Mouse (Mus musculus) heart, adult 2 months (tissue): Measurements from ENCODE around the gene Sis. TPM values are rescaled to one million over a fixed set of nuclear protein-coding genes. Genes with fewer than 3 reads are reported as not detected.

Experiments
- DNase-seq, 2 experiments: peaks; one replicate each; pipeline ENCODE4 v3.0.0; 2021
- H3K27ac ChIP-seq: fragments of 200-600 bp; 2 replicates; pipeline ENCODE4 v1.8.1; 2022
- H3K27me3 ChIP-seq: fragments of 200-500 bp; 2 replicates; pipeline ENCODE4 v1.6.1; 2012; ENCODE audit warnings: mild to moderate bottlenecking, low read length, inconsistent platforms, mixed read lengths; ENCODE audit not compliant: control insufficient read depth, insufficient read depth
- H3K36me3 ChIP-seq: fragments of 200-500 bp; 2 replicates; pipeline ENCODE4 v1.6.1; 2012; ENCODE audit warnings: low read length, inconsistent platforms; ENCODE audit not compliant: control insufficient read depth, insufficient read depth
- H3K4me1 ChIP-seq: fragments of 200-500 bp; 2 replicates; pipeline ENCODE4 v1.6.1; 2011; ENCODE audit warnings: low read length; ENCODE audit not compliant: control insufficient read depth, insufficient read depth
- H3K4me3 ChIP-seq: fragments of 200-600 bp; 2 replicates; pipeline ENCODE4 v1.8.1; 2022
- H3K79me2 ChIP-seq: fragments of 200-500 bp; replicated peaks from 2 replicates; pipeline ENCODE4 v1.6.1; 2012; ENCODE audit warnings: mild to moderate bottlenecking, inconsistent platforms, low read length, moderate library complexity, mixed read lengths; ENCODE audit not compliant: control insufficient read depth, insufficient read depth
- H3K9ac ChIP-seq: fragments of 200-500 bp; 2 replicates; pipeline ENCODE4 v1.6.1; 2012; ENCODE audit warnings: low read depth, mild to moderate bottlenecking, control low read depth, inconsistent platforms, low read length, mixed read lengths
- CTCF ChIP-seq: fragments of 200-600 bp; IDR thresholded peaks from 2 replicates; pipeline ENCODE4 v1.8.1; 2022; ENCODE audit warnings: antibody characterized with exemption, mild to moderate bottlenecking, moderate library complexity
- EP300 ChIP-seq: fragments of 200-500 bp; IDR thresholded peaks from 2 replicates; pipeline ENCODE4 v1.6.1; 2011; ENCODE audit warnings: low read depth, low read length, control low read depth; ENCODE audit not compliant: insufficient read depth
- POLR2A ChIP-seq: fragments of 200-500 bp; IDR thresholded peaks from 2 replicates; pipeline ENCODE4 v1.6.1; 2011; ENCODE audit warnings: mild to moderate bottlenecking, low read depth, low read length, control low read depth; ENCODE audit not compliant: insufficient read depth
- WGBS: fragments of 180-500 bp; shearing (Covaris S2); methylation state at CpG from one replicate; pipeline ENCODE4 v1.1.7; 2018; 5-methylcytosine and 5-hydroxymethylcytosine counted together
- intact Hi-C: fragments of 180-260 bp; cut with DNase I; formaldehyde crosslinking; loops from one replicate; pipeline ENCODE4 v1.15.1; 2025
- polyA plus RNA-seq: library from polyadenylated mRNA; depleted of rRNA; stranded (reverse); fragments of >200 nt; gene quantifications from 2 replicates; pipeline ENCODE4 v1.2.3, GENCODE M21; 2012; rRNA removed
- total RNA-seq, 2 experiments: library from RNA; stranded (reverse); gene quantifications; 2 replicates each; pipeline ENCODE4 v1.2.3; 2021

Gene Sis
- total and polyA plus RNA-seq, 3 experiments = not detected

DNA sequence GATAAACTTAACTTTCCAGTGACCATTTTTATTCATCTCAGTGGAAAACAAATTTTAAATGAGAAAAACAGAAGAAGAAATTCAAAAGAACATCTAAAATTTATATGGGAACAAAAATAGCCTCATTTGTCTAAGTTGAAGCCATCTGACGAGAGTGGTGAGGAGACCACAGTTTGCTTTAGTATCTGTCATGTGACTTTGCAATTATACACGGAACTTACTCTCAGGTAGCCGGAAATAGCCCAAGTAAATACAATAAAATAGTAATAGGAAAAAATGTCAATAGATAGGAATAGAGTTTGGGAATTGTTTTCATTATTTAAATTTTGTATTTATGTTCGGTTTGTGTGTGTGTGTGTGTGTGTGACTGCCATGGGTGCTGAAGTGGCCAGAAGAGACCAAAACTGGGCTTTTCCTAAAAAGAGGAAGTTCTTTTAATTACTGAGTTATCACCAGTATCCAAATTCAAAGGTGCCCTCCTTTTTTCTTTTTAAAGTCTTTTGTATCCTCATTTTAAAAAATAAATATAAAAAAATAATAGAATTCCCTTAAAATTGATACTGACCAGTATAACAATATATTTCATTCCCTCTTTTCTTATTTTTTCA is 48.6 kb downstream of the Sis start:
- no peak for TF ChIP-seq POLR2A
- TF ChIP-seq CTCF = no peak
- no peak for TF ChIP-seq EP300
- 71% methylated on average over 4 of the region's 4 CpGs for WGBS

DNA sequence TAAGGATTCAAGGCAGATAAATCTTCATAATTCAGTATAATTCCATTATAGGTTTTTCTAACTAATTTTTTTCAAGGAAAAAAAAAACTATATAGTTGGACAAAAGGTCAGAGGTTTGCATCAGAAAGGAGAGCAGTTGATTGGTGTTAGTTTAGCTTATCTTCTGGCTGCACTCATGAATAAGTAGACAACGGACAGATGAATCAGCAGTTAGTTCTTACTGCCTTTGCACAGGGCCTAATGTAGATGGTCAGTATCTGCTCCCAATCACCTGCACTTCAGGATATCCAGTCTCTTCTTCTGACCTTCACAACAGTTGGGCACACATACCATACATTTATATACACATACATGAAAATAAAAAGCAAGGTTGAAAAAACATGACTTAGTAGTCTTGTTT is 85.2 kb downstream of the Sis start:
- H3K27ac ChIP-seq = no peak overlapping the region
- H3K79me2 ChIP-seq = no peaks in the 10 kb centered on the region
- no peaks in the 10 kb centered on the region for H3K36me3 ChIP-seq
- no peak for TF ChIP-seq EP300
- TF ChIP-seq POLR2A = no peak
- TF ChIP-seq CTCF = no peak
- no peaks in the 10 kb centered on the region for H3K4me1 ChIP-seq
- no peak overlapping the region for H3K9ac ChIP-seq
- no peaks in the 10 kb centered on the region for H3K27me3 ChIP-seq
- DNase-seq = no peak
- no peak overlapping the region for H3K4me3 ChIP-seq
- intact Hi-C loops = no loop called here
- WGBS = 74% methylated on average over 1 of the region's 1 CpGs

More for the DNA sequence above, 48.6 kb downstream of the Sis start:
- H3K79me2 ChIP-seq = no peaks in the 10 kb centered on the region
- H3K36me3 ChIP-seq = no peaks in the 10 kb centered on the region
- H3K4me1 ChIP-seq = no peaks in the 10 kb centered on the region
- no peak for DNase-seq
- H3K27me3 ChIP-seq = no peaks in the 10 kb centered on the region
- no peak overlapping the region for H3K9ac ChIP-seq
- no peak overlapping the region for H3K4me3 ChIP-seq
- intact Hi-C loops = no loop called here
- no peak overlapping the region for H3K27ac ChIP-seq

DNA sequence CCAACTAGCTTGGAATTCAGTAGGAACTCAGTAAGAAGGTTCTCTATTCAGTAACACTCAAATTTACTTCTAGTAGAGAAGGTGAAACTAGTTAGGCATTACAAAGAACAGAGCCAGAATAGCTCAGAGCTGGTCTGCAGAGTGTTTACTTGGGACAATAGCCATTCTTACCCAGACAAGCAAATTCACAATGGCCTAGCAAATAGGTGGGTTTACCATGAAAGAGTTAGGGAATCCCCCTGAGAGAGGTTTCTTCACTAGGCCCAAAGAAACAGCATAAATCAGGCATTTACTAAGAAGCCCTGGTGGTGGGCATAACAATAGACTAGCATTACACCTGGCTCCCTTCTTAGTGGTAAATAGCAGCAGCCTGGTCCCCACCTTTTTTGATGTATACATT is 99.5 kb downstream of the Sis start:
- H3K9ac ChIP-seq = no peak overlapping the region
- H3K27ac ChIP-seq = no peak overlapping the region
- intact Hi-C loops = no loop called here
- no peaks in the 10 kb centered on the region for H3K4me1 ChIP-seq
- no peaks in the 10 kb centered on the region for H3K79me2 ChIP-seq
- DNase-seq = no peak
- H3K27me3 ChIP-seq = no peaks in the 10 kb centered on the region; the same call in 1 of the 2 replicates
- TF ChIP-seq EP300 = no peak
- TF ChIP-seq CTCF = no peak
- no peak for TF ChIP-seq POLR2A
- no peaks in the 10 kb centered on the region for H3K36me3 ChIP-seq
- H3K4me3 ChIP-seq = no peak overlapping the region

DNA sequence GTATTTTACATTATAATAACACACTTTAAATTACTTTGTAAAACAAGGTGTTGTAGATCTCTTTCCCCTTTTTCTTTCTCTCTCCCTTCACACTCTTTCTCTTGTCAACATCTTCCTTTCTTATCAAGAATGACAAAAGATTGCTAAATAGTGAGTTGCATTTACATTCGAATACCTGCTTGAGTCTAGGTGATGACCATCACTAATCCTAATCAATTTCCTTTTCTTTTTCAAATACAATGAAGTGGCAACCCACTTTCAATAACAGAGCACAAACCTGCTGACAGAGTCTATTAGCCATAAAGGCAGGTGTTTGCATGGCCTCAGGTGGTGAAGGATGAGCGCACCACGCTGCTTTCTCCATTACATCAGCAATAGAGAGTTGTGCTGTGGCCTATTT is 108.9 kb downstream of the Sis start:
- Histone ChIP-seq H3K36me3 (no peaks in the 10 kb centered on the region), H3K27me3 (no peaks in the 10 kb centered on the region), H3K4me1 (no peaks in the 10 kb centered on the region), H3K27ac (no peak overlapping the region), H3K4me3 (no peak overlapping the region), H3K9ac (no peak overlapping the region), H3K79me2 (no peaks in the 10 kb centered on the region)
- intact Hi-C loops = no loop called here
- DNase-seq = no peak
- WGBS = 70% methylated on average over 3 of the region's 3 CpGs
- TF ChIP-seq POLR2A (no peak), CTCF (no peak), EP300 (no peak)

DNA sequence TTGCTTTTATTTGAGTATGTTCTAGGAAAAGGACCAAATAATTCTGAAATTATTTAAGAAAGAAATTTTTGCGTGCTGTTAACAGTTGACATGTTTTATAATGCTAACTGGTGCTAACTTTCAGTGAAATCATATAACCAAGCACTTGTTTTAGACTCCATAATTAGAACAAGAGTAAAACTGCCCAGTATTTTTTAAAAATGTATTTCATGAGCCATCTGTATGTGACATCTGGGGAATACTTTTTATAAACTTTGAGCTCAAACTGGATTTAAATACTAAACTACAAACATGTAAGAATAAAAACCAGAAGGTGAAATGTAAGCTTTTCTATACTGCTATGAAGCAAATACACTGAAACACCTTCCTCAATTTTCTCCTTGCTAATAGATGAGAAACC is 112.3 kb downstream of the Sis start:
- WGBS = 56% methylated on average over 1 of the region's 1 CpGs
- H3K36me3 ChIP-seq = no peaks in the 10 kb centered on the region

DNA sequence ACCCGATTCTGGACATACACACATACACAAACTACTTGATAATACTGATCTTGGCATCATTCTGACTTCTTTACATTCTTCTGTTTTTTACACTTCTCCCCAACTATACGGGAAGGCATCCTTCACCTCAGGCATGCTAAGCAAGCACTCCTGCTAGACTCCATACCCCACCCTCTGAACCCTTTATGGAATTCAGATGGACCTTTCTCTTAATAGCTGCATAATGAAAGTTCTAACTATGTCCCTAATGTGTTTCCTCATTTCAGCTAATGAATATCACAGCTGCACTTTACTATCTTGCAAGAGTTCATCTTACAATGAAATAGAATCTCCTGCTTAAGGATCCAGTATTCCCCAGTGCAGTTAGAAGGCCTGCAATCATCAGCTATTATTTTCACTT is 127.0 kb downstream of the Sis start:
- Histone ChIP-seq H3K9ac (no peak overlapping the region), H3K27me3 (no peaks in the 10 kb centered on the region), H3K4me1 (no peaks in the 10 kb centered on the region), H3K36me3 (no peaks in the 10 kb centered on the region), H3K27ac (no peak overlapping the region), H3K4me3 (no peak overlapping the region), H3K79me2 (no peaks in the 10 kb centered on the region)
- DNase-seq = no peak
- WGBS = 70% methylated on average over 2 of the region's 2 CpGs
- intact Hi-C loops = no loop called here
- TF ChIP-seq EP300 (no peak), CTCF (no peak), POLR2A (no peak)

More for the DNA sequence above, 112.3 kb downstream of the Sis start:
- TF ChIP-seq EP300 (no peak), POLR2A (no peak), CTCF (no peak)
- no peaks in the 10 kb centered on the region for H3K79me2 ChIP-seq
- H3K27ac ChIP-seq = no peak overlapping the region
- intact Hi-C loops = no loop called here
- no peak overlapping the region for H3K4me3 ChIP-seq
- H3K27me3 ChIP-seq = no peaks in the 10 kb centered on the region
- DNase-seq = no peak
- no peak overlapping the region for H3K9ac ChIP-seq
- no peaks in the 10 kb centered on the region for H3K4me1 ChIP-seq

Other genes starting within 250 kb of the Sis start
- gene Slitrk3, start 89.9 kb upstream of the Sis start, total RNA-seq = not detected
- gene Slitrk3, start 89.9 kb upstream of the Sis start, polyA plus RNA-seq = not detected in 2 replicates